Mouse (Mus musculus) ES-E14 (cell line): ENCODE data around the gene Pde4d.

Experiments
- CHD2 ChIP-seq: IDR thresholded peaks from 2 replicates; pipeline ENCODE4 v1.6.1; 2014; ENCODE audit warnings: mild to moderate bottlenecking, low read depth, low read length, inconsistent platforms
- HCFC1 ChIP-seq: IDR thresholded peaks from 2 replicates; pipeline ENCODE4 v1.6.1; 2012; ENCODE audit warnings: low read length, inconsistent platforms, borderline replicate concordance; ENCODE audit not compliant: insufficient read depth
- MAFK ChIP-seq: IDR thresholded peaks from 2 replicates; pipeline ENCODE4 v1.6.1; 2014; ENCODE audit warnings: mild to moderate bottlenecking, low read depth, low read length, inconsistent platforms; ENCODE audit not compliant: insufficient read depth

- no peak for TF ChIP-seq CHD2
- TF ChIP-seq HCFC1, result no peak
- TF ChIP-seq MAFK, result no peak
Measured at GRCm38 (mm10) chr13:108642259-108642658, 192.5 kb downstream of the Pde4d start.
